Mouse (Mus musculus) megakaryocyte, embryonic 14.5 days (primary cell): Measurements from ENCODE around the gene Cpe.

Experiments used
- FLI1 ChIP-seq: IDR thresholded peaks from 2 replicates; pipeline ENCODE4 v1.6.1; 2012; ENCODE audit warnings: low read length, inconsistent platforms, mixed read lengths
- GATA1 ChIP-seq: IDR thresholded peaks from 3 replicates; pipeline ENCODE4 v1.6.1; 2012; ENCODE audit warnings: mixed read lengths, low read length, inconsistent platforms, borderline replicate concordance

GRCm38 (mm10) chr8:64657517-64657916 is 35.3 kb downstream of the Cpe start:
- TF ChIP-seq GATA1 (no peak), FLI1 (no peak)
